Mouse (Mus musculus) hindbrain, embryonic 16.5 days (tissue): ENCODE results near the gene Rnf208. TPM values are rescaled to one million over a fixed set of nuclear protein-coding genes. Genes with fewer than 3 reads are reported as not detected.
A peak's percentile ranks its signal among the peaks of the same experiment; 100 is the strongest.

ENCODE experiments used
- ATAC-seq: fragments of 200-750 bp; cut with Nextera tagmentation; 2 replicates; pipeline ENCODE4 v1.8.0; 2017; ENCODE audit warnings: moderate TSS enrichment, moderate library complexity
- H3K27ac ChIP-seq: fragments of 300-500 bp; sonication (generic); 2 replicates; pipeline ENCODE4 v1.5.1; 2014; ENCODE audit warnings: low read depth, mild to moderate bottlenecking, control low read depth, low read length, moderate library complexity
- H3K27me3 ChIP-seq: fragments of 300-500 bp; sonication (generic); replicated peaks from 2 replicates; pipeline ENCODE4 v1.6.1; 2014; ENCODE audit warnings: low read length; ENCODE audit not compliant: control insufficient read depth, insufficient read depth
- H3K36me3 ChIP-seq: fragments of 300-500 bp; sonication (generic); 2 replicates; pipeline ENCODE4 v1.6.1; 2014; ENCODE audit warnings: mild to moderate bottlenecking, low read length, moderate library complexity, mixed read lengths; ENCODE audit not compliant: control insufficient read depth, insufficient read depth
- H3K4me1 ChIP-seq: fragments of 300-500 bp; sonication (generic); 2 replicates; pipeline ENCODE4 v1.6.1; 2014; ENCODE audit warnings: low read depth, low read length; ENCODE audit not compliant: control insufficient read depth, insufficient read depth
- H3K4me2 ChIP-seq: fragments of 300-500 bp; sonication (generic); 2 replicates; pipeline ENCODE4 v1.6.1; 2014; ENCODE audit warnings: mild to moderate bottlenecking, low read length, control low read depth, moderate library complexity
- H3K4me3 ChIP-seq: fragments of 300-500 bp; sonication (generic); 2 replicates; pipeline ENCODE4 v1.5.1; 2014; ENCODE audit warnings: mild to moderate bottlenecking, low read length, control low read depth, moderate library complexity
- H3K9ac ChIP-seq: fragments of 300-500 bp; sonication (generic); 2 replicates; pipeline ENCODE4 v1.6.1; 2014; ENCODE audit warnings: low read depth, mild to moderate bottlenecking, control low read depth, low read length, moderate library complexity
- H3K9me3 ChIP-seq: fragments of 300-500 bp; sonication (generic); 2 replicates; pipeline ENCODE4 v1.6.1; 2014; ENCODE audit warnings: mild to moderate bottlenecking, low read length, moderate library complexity; ENCODE audit not compliant: control insufficient read depth
- WGBS: fragments of 180-500 bp; shearing (Covaris S2); extraction: QIAGEN DNeasy Blood & Tissue Kit; methylation state at CpG from one replicate; pipeline ENCODE4 v1.1.7; 2014; 5-methylcytosine and 5-hydroxymethylcytosine counted together
- polyA plus RNA-seq: library from polyadenylated mRNA; unstranded; fragments of >200 nt; fragmentation: Nextera tagmentation; extraction: Ambion mirVana; gene quantifications from 2 replicates; pipeline ENCODE4 v1.2.1, GENCODE M21; 2015

Gene Rnf208
- polyA plus RNA-seq, 1 experiment from 2014 or later, result 166 TPM

DNA sequence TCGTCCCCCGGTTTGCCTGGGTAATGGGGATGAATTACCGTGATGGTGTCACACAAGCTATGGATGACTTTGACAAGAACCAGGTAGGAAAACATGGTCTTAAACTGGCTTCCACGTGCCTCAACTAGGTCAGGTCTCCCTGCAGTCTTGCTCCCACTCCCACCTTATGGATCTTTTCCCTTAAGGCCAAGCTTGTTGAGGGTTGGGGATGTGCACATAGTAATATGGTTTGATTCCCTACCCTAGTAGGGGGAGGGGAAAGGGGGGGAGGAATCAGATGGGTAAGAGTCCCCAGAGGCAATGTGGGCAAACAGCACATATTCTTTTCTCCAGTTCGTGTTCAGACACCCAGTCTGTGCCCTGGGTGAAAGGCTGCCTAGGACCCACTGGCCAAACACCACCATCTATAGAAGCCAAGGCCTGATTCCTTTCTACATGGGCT lies 20.7 kb upstream of the Rnf208 start:
- WGBS, result 75% methylated on average over 5 of the region's 5 CpGs
- H3K9me3 ChIP-seq, result no peaks in the 10 kb centered on the region

DNA sequence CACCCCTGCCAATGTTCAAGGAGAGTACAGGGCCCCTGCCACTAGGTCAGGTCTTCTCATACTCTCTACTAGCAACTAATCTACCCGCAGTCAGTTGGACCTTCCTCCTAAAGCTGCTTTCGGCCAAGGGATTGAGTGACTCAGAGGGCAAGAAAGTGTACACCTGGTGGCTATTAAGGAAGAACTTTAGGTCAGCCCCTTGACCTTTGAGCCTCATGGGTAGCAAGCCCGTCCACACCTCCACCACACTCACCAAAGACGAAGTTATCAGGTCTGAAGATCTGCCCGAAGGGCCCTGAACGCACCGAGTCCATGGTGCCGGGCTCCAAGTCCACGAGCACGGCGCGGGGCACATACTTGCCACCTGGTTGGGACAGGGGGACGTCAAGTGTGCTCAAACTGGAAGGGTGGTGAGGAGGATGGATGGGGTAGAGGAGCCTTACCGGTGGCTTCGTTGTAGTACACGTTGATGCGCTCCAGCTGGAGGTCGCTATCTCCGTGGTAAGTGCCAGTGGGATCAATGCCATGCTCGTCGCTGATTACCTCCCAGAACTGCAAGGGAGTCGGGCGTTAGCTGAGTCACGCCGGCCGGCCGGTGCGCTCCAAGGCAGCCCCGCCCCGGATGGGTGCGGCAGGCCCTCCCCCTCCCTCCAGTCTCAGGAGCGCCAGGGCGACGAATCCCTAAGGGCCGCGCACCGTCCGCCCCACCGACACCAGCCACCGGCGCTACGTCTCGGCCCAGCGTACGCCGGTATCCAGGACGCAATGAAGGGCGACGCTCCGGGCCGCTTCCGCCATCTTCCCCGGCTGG lies 18.2 kb upstream of the Rnf208 start:
- ATAC-seq, result no peak
- Histone ChIP-seq H3K36me3 (peaks cover 3% of the 10 kb centered on the region; the same call in 1 of the 2 replicates), H3K27me3 (no peaks in the 10 kb centered on the region), H3K27ac (peak overlapping the region; percentile 92), H3K4me1 (peaks cover 13% of the 10 kb centered on the region), H3K4me2 (peak overlapping the region; percentile 94), H3K4me3 (peak overlapping the region; percentile 91), H3K9me3 (no peaks in the 10 kb centered on the region), H3K9ac (peak overlapping the region; percentile 92)
- WGBS, result 3% methylated on average over 46 of the region's 53 CpGs

More for the DNA sequence above, 20.7 kb upstream of the Rnf208 start:
- Histone ChIP-seq H3K4me1 (peaks cover 11% of the 10 kb centered on the region), H3K27ac (no peak overlapping the region), H3K36me3 (peaks cover 3% of the 10 kb centered on the region; the same call in 1 of the 2 replicates), H3K4me3 (no peak overlapping the region), H3K9ac (no peak overlapping the region), H3K27me3 (no peaks in the 10 kb centered on the region), H3K4me2 (no peak overlapping the region)
- no peak for ATAC-seq

DNA sequence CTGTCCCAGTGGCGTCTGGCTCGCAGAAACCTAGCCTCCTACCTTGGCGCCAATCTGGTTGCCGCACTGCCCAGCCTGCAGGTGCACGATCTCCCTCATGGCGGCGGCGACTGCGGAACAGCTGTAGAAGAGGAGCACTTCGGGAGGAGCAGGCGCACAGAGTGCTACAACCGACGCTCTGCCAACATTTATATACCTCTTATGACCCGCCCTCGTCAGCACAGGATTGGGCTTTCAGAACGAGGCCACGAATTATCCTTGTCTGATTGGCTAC lies 17.6 kb upstream of the Rnf208 start, which contains the start of gene Tubb4b:
Tubb4b (minus strand) TSS at position 211 of the 274 bp plus-strand sequence.
- Histone ChIP-seq H3K4me1 (peaks cover 14% of the 10 kb centered on the region), H3K4me3 (peak within 1 kb of the TSS; percentile 91), H3K9me3 (no peaks in the 10 kb centered on the region), H3K27ac (peak within 1 kb of the TSS; percentile 98), H3K36me3 (peaks cover 3% of the 10 kb centered on the region; the same call in 1 of the 2 replicates), H3K9ac (peak within 1 kb of the TSS; percentile 92), H3K27me3 (no peaks in the 10 kb centered on the region), H3K4me2 (peak within 1 kb of the TSS; percentile 94)
- under 1% methylated on average over 17 of the region's 17 CpGs for WGBS
- ATAC-seq, result no peak

- 2% methylated on average over 34 of the region's 41 CpGs for WGBS
- H3K4me1 ChIP-seq, result peaks cover 14% of the 10 kb centered on the region
- H3K4me2 ChIP-seq, result peak overlapping the region; percentile 56
- H3K36me3 ChIP-seq, result peaks cover 3% of the 10 kb centered on the region; the same call in 1 of the 2 replicates
- peak overlapping the region; percentile 57 for H3K4me3 ChIP-seq
- peak overlapping the region; percentile 79 for H3K9ac ChIP-seq
- no peaks in the 10 kb centered on the region for H3K9me3 ChIP-seq
- H3K27ac ChIP-seq, result peak overlapping the region; percentile 98
- no peaks in the 10 kb centered on the region for H3K27me3 ChIP-seq
- ATAC-seq, result peak; percentile 98
Observed at GRCm38 (mm10) chr2:25224766-25225752, 17.0 kb upstream of the Rnf208 start.

DNA sequence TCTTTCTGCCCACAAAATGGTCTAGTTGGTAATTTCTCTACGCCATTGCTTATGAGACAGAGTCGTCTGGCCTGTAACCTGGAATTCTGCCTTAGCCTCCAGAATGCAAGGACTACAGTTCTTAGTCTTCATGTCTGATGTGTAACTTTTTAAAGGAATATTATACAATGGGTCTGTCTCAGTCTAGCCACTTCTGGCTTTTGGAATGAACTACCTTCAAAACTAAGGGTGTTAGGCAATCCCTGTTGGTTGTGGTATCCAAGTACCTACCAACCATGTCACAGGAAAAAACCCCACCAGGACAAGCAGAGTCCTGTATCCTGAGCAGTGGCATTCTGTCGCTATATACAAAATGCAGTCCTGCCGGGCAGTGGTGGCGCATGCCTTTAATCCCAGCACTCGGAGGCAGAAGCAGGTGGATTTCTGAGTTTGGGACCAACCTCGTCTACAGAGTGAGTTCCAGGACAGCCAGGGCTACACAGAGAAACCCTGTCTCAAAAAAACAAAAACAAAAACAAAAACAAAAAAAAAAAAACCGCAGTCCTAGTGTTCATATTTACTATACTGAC lies 16.2 kb upstream of the Rnf208 start:
- H3K4me3 ChIP-seq, result no peak overlapping the region
- peaks cover 14% of the 10 kb centered on the region for H3K4me1 ChIP-seq
- no peaks in the 10 kb centered on the region for H3K27me3 ChIP-seq
- WGBS, result 74% methylated on average over 8 of the region's 8 CpGs
- H3K9me3 ChIP-seq, result no peaks in the 10 kb centered on the region
- no peak overlapping the region for H3K9ac ChIP-seq
- H3K36me3 ChIP-seq, result peaks cover 3% of the 10 kb centered on the region; the same call in 1 of the 2 replicates
- no peak for ATAC-seq
- peak overlapping the region; percentile 98 for H3K27ac ChIP-seq
- H3K4me2 ChIP-seq, result peak overlapping the region; percentile 56; the same call in 1 of the 2 replicates

DNA sequence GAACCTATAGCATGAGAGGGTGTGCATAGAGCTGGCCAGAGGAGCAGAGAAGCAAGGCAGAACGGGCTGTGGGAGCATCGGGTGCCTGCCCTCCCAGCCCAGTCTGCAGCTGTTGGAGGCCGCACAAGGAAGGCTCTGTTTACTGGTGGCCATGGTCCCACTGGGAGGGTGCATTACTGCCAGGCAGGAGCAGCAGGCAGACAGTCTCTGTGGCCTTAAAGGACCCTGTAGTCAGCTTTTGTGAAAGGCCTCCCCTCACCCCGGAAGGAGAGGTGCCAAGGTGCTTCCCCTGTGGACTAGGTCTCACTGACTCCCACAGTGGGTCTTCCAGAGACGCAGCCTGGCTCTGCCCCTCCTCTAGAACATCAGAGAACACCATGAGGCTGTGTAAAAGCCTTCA lies 15.2 kb upstream of the Rnf208 start:
- no peak overlapping the region for H3K4me3 ChIP-seq
- WGBS, result 77% methylated on average over 5 of the region's 5 CpGs
- H3K27ac ChIP-seq, result no peak overlapping the region
- ATAC-seq, result no peak
- 0 out of 2 replicates have a peak, but pooled peaks cover under 1% of the 10 kb centered on the region for H3K36me3 ChIP-seq
- H3K4me2 ChIP-seq, result no peak overlapping the region
- H3K27me3 ChIP-seq, result no peaks in the 10 kb centered on the region
- no peaks in the 10 kb centered on the region for H3K9me3 ChIP-seq
- H3K9ac ChIP-seq, result no peak overlapping the region
- H3K4me1 ChIP-seq, result peaks cover 14% of the 10 kb centered on the region

DNA sequence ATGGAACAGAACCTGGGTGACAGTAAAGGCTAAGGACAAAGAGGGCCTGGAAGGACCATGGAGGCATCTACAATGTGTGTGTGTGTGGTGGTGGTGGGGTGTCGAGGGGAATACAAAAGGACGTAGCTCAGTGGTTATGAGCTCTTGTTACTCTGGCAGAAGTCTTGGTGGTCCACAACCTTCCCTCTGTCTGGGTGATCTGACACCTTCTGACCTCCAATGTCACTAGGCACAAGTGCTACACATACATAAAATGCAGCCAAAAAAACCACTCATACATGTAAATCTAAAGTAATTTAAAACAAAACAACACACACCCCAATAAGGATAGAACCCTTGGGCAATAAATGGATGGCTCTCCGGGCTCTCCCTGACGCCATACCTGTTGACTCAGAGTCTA lies 14.6 kb upstream of the Rnf208 start:
- H3K9me3 ChIP-seq, result no peaks in the 10 kb centered on the region
- H3K27ac ChIP-seq, result no peak overlapping the region
- H3K4me3 ChIP-seq, result no peak overlapping the region
- H3K36me3 ChIP-seq, result no peaks in the 10 kb centered on the region
- H3K4me1 ChIP-seq, result peaks cover 14% of the 10 kb centered on the region
- no peak overlapping the region for H3K9ac ChIP-seq
- no peak overlapping the region for H3K4me2 ChIP-seq
- WGBS, result 89% methylated on average over 4 of the region's 4 CpGs
- no peak for ATAC-seq
- no peaks in the 10 kb centered on the region for H3K27me3 ChIP-seq

DNA sequence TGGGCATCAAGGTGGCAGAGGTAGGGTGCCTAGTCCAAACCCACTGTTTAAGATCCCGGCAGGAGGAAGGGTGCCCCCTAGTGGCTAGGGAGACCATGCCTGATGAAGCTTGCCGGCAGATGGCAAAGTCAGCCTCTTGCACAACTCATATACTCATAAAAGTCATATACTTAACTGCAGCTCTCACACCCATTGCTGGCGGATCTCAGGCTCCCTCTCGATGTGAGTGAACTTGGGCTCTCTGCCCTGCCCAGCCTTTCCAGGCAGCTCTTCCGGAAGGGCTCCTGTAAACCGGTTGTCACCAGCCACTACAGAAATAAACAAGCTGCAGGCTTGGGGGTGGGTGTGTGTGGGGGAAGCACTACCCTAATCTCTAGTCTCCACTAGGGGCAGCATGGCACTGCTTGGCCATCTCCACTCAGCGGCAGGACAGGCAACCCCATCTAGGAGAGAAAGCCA lies 13.6 kb upstream of the Rnf208 start:
- WGBS, result 0% methylated on average over 7 of the region's 7 CpGs

More for the DNA sequence above, 13.6 kb upstream of the Rnf208 start:
- Histone ChIP-seq H3K9ac (no peak overlapping the region), H3K9me3 (no peaks in the 10 kb centered on the region), H3K36me3 (no peaks in the 10 kb centered on the region), H3K4me2 (peak overlapping the region; percentile 54), H3K4me3 (peak overlapping the region; percentile 27), H3K27ac (peak overlapping the region; percentile 74), H3K4me1 (peaks cover 10% of the 10 kb centered on the region), H3K27me3 (0 out of 2 replicates have a peak, but pooled peaks cover 2% of the 10 kb centered on the region)
- no peak for ATAC-seq
